Mouse (Mus musculus): ENCODE measurements around the gene Ankrd13c.
"Not testable (repeated sequence)": the region's sequence is repeated elsewhere in the genome, so short reads cannot be mapped to it uniquely, and the experiment has no call there.

Gene Ankrd13c

DNA sequence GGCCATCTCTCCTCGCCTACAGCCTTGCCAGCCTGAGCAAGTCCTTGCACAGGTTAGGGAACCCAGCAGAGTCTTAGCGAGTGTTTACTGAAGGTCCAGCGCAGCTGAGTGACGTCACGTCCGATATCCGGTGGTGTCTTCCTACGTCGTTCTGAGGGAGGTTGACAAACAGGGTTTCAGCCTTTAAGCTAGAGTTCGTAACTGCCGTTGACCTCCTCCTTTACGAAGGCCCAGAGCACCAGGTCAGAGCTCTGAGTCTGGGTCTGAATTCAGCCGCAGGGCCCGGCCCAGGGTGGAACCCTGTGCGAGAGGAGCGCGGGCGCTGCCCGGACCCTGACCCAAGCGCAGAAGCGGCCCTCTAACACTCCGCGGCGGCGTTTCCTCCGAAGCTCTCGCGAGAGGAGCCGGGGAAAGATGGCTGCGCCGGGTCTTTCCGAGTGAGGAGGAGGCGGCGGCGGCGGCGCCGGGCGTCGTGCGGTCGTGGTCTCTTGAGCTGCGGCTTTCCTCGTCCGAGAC, at the start of gene Ankrd13c:
TSS of gene Ankrd13c (plus strand) at position 397 of the 516 bp plus-strand sequence.
- DNase-seq (ENCODE audit: low read depth) = peak; percentile 97

DNA sequence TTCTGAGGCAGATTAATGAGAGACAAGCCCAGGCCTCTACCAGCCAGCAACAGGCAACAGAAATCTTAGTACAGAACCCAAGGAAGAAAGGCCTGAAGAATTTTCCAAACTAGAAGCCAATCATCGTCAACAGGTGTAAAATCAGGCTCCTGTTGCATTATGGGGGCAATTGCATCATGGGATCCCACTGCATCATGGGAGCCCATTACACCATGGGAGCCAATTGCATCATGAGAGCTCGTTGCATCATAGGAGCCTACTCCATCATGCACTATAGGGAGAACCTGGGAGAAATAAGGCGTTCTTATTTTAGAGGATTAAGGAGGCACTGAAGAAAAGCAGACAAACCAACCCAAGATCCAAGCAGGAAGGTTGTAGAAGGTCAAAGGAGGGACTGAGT, 49.4 kb upstream of the Ankrd13c start:
- no peak for DNase-seq (ENCODE audit: low read depth)

DNA sequence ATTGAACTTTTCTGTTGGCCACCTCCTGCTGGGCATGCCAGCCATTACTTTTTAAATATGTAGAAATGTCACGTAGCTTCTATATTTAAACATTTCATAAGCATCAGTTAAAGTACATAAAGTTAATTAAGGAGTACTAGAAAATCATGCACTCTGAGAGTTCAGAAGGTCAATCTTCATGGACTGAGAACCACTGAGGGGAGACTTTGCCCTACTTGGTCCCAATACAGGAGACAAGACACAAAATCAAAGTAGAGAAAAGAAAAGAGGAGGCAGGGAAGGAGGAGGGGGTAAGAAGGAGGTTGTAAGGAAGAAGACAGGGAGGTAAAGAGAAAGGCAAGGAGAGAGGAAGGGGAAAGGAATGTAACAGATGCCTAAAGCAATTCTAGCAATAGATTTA, 47.1 kb upstream of the Ankrd13c start:
- DNase-seq (ENCODE audit: low read depth) = no peak

DNA sequence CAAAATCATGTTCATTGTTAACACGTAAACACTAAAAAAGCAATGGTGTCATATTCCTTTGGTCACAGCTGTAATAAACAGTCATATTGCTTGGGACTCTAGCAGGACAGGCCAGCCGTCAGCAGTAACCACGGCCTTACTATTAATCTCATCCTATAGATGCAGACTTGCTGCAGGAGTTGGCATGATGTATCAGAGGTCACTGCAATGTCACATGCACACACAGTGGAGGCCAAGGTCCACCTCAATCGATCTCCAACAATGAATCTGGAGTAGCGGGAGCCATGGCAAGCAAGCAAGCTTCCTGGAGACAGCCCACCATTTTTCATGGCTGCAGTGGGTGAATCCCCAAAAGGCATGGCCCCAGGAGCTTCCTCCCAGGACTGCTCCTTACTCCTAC, 45.3 kb upstream of the Ankrd13c start:
- no peak for DNase-seq (ENCODE audit: low read depth)

DNA sequence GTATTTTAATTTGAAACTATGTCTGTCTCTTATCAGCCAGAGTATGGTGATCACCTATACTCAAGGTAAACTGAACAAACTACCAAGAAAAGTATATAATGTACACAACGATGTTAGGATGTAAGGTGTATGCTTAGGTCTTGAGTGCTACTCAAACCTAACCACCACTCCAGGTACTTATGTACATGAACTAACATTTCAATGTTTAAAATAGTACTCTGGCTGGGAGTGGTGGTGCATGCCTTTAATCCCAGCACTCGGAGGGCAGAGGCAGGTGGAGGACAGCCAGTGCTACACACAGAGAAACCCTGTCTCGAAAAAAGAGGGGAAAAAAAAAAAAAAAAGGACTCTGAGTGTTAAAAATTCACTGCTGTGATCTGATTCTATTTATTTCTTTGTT, 38.9 kb upstream of the Ankrd13c start:
- no peak for DNase-seq (ENCODE audit: low read depth)

DNA sequence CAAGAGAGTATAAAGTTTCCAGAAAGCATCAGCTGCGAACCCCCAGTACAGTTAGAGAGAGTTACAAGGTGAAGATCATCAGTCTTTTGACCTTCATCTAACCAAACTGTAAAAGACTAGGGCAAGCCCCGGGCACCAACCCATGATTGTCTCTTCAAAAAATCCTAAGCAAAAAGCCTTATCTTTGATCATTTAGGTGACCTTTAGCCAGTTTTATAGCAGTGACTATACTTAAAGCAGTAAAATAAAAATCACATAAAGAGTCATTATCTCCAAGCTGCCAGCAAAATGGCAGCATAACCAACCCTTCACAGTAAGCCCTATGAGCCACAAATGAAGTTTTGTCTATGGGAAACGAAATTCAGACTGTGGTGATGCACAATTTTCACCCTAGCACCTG, 36.8 kb upstream of the Ankrd13c start:
- DNase-seq (ENCODE audit: low read depth) = no peak

DNA sequence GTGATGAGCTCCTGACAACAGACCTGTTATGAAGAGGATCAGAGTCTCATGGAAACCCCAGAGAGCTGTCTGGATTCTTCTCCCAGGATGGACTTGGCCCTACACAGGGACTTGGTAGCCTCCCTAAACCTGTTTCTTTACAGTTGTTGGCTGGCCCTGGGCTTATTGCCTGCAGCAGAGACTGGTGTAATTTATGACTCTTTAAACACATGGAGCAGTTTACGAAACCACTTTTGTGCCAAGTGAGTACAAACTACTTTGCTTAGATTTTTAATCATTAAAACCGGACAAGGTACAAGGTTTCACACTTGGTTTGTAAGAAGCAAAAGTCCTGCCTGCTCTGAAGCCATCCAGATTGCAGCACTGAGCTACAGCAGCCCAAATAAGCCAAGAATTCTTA, 34.9 kb upstream of the Ankrd13c start:
- no peak for DNase-seq (ENCODE audit: low read depth)

DNA sequence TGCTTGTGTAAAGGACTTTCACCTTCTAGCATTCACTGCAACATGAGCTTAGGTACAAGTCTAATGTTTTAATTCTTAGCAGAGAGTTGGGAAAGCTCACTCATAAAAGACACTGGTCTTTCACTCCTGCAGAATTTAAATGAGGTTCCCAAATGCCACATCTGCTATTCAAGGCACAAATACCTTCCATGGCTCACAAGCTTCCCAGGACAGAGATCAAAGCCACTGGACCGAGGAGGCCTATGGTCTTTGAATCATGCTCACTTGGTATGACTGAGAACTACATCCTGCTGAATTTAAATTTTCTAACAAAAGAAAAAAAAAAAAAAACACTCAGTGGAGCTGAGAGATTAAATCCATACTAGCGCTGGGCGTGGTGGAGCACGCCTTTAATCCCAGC, 30.7 kb upstream of the Ankrd13c start:
- DNase-seq (ENCODE audit: low read depth) = no peak

DNA sequence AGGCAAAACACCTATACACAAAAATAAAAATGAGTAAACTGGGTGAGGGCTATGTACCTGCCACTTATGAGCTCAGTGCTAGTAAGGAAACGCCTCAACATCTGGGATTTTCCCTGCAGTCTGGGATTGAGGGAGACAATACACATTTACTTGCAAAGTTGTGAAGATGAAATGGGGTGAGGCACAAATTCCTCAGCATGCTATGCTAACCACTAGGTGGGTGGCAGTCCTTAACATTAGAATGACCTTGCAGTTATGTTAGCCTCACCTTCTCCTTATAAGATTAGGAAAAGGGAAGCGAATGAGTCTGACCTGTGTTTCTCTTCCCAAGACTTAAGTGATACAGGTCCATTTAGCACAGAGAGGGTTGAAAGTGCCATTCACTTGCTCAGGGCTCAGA, 25.7 kb upstream of the Ankrd13c start:
- DNase-seq (ENCODE audit: low read depth) = no peak

DNA sequence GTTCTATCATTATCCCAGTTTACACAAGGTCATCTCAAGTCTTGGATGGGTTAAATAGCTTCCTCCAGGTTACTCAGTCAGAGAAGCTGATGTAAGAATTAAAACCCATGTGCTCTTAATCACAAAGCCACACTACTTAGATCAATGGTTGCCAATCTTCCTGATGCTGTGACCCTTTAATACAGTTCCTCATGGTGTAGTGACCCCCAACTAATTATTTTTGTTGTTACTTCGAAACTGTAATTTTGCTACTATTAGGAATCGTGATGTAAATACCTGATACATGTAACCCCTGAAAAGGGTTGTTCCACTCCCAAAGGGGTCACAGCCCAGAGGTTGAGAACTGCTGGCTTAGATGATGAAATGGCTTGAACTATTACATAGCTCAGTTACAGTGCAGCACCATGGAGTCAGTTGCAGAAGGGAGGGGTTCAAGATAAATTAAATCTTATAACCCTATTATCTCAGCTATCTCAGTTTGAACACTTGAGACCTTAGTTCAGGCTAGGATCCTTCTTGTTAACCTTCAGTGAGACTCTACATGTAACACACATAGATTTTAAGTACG, 23.7 kb upstream of the Ankrd13c start:
- no peak for DNase-seq (ENCODE audit: low read depth)

DNA sequence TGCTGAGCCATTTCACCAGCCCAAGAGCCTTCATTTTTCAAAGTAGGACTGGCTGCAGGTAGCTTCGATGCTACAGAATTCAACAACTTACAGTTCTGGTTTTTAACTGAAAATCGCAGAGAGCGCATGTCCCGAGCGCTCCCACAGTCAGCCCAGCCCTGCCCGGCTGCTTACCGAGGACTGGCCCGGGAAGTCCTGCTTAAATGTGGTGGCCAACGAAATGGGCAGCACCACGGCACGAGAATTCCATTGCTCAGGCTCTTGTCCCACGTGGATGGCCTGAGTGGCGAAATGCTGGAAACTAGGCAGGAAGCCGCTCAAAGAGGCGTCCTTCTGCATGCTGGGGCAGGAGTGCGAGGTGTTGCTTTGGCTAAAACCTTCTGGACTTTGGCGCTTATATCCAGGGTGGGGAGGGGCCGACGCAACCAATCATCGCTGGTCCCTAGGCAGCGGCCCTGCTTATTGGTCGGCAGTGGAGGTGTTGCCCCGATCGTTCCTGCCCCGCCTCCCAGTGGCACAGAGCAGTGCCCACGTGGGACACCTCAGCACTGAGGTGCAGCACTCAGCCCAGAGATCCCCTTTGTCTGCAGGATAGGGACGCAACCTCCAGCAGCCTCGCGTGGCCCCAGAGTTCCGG, 22.2 kb upstream of the Ankrd13c start, which contains the start of gene Cth:
TSS of gene Cth (minus strand) at position 386 of the 637 bp plus-strand sequence.
- peak; percentile 70 for DNase-seq (ENCODE audit: low read depth)

DNA sequence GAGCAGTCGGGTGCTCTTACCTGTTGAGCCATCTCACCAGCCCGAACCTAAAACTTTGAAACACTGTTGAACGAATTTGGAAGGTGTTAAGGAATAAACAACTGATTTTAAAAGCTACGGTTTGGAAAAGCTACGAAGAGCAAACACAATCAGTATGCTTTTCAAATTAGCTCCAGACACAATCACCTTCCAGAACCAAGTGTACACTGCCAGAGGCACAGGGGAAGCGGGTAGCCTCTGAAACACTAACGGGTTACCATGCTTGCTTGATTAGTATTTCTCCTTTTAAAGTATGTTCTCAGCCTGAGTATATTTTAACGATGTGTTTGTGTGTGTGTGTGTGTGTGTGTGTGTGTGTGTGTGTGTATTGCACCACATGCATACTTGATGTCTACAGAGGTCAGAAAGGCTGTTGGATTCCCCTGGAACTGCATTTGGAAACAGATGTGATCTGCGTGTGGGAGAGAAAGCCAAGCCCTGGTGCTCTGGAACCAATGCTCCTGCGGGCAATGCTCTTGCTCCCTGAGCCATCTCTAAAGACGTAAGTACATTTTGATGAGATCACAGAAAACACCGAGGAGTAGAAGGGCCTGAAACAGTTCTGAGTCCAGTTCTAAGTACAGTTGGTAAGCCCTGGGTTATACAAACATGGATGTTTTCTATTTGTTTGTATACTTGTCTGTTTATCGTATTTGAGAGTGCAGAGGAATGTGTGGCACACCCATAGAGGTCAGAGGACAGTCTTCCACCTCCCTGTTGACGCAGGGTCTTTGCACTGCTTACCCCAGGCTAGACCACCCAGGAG, 21.1 kb upstream of the Ankrd13c start:
- no peak for DNase-seq (ENCODE audit: low read depth)

DNA sequence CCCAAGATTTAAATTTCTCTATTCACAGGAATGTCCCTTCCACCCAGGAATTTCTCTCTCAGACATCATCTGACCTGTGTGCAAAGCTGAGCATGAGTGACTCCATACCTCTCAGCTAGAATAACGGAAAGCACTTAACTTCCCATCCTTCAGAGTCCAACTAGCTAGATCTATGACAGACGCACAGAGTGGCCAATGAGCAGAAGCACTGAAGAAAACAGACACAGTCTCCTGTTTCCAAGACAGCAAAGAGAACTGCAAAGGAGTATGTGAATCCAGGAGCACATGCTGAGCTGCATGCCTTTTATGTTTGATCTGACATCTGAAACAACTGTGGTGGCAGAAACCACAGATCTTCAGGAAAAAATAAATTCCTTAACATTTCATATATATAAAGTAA, 20.3 kb upstream of the Ankrd13c start:
- no peak for DNase-seq (ENCODE audit: low read depth)

DNA sequence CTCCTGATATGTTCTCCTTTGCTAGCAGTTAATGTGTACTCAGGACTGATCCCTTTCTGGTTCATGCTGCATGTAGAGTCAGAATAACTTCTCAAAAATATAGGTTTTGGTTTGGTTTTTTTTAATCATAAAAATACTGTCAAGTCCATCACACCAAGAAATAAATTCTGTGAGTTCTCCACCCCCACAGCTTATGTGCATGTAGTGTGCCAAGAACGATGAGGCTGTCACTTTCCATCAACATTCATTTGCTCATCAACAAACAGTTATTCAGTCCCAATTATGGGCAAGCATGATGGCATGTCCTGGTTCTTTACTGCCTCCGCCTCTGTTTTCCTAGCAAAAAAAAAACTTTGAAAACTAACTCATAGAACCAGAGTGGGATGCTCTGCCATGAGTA, 18.3 kb upstream of the Ankrd13c start:
- DNase-seq (ENCODE audit: low read depth) = no peak

DNA sequence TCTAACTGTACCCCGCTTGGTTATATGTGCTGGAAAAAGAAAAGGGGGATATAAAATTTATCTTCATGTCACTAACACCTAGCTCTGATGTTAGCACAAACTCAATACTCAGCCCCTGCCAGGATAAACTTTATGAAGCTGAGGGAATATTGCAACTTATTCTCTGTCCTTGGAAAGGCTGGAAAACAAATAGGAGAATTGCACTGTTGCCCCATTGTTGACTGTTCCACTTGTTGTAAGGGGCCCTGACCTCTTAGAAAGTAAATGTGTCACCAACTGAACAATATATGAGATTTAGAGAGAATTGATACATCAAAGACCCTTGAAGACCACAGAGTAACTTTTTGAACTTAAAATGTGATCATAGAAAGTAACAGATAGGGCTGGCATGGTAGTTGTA, 17.6 kb upstream of the Ankrd13c start:
- DNase-seq (ENCODE audit: low read depth) = no peak

DNA sequence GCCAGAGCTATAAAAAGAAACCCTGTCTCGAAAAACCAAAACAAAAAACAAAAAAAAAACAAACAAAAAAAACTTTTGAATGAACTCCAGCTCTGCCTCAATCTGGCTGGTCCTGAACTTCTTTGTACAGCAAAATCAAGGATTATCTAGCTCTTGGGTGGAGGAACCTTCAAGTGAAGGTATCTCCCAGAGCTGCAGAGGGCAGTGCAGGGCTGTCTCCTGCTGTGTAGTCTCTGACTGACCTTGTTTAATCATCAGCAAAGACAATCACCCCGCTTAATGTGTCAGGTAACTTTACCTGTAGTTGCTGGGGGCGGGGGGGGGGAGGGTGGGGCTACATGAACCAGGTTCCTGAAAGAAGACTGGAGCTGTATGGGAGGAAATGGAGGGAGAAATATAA, 15.4 kb upstream of the Ankrd13c start:
- peak; percentile 26 for DNase-seq (ENCODE audit: low read depth)

DNA sequence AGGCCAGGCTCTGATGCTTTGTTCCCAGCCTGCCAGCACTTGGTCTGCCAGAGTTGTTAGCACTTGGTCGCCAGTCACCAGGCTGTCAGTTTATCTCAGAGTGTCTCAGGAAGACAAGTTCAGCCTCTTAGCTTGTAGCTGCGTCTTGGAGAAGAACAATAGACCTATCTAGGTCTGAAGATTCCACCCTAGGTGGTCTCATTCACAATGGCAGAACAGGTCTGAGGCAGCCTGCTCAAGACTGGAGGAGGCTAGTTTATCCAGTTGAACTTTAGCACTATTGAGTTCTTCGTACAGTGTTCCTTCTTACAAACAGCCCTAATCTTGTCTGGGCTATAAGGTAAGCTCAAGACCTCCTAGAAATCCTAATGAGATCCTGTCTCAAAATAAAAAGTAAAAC, 15.0 kb upstream of the Ankrd13c start:
- no peak for DNase-seq (ENCODE audit: low read depth)

DNA sequence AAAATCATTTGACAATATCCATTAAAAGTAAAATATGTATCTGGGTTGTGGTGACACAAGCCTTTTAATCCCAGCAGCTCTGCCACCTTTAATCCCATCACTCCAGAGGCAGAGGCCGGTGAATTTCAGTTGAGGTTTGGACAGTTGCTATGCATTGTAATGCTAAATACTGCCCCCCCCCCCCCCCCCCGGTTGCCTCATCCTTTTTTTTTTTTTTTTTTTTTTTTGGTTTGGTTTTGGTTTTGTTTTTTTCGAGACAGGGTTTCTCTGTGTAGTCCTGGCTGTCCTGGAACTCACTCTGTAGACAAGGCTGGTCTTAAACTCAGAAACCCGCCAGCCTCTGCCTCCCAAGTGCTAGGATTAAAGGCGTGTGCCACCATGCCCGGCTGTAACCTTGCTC, 13.8 kb upstream of the Ankrd13c start:
- not testable (repeated sequence) for DNase-seq (ENCODE audit: low read depth)

DNA sequence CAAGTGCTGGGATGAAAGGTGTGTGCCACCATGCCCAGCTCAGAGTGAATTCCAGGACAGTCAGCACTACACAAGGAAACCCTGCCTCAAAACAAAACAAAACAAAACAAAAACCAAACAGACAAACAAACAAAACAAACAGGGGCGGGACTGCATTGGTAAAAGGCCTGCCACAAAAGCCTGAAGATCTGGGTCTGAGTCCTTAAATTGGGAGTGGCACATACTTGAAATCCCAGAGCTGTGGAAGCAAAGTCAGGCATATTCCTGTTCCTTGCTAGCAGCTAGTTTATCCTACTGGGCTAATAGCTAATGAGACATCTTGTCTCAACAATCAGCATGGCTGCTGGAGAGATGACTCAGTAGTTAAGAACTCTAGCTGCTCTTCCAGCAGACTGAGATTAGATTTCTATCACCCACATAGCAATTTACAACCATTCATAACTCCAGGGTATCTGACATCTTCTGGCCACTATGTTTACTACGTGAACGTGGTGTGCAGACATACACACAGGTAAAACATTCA, 12.7 kb upstream of the Ankrd13c start:
- DNase-seq (ENCODE audit: low read depth) = no peak

DNA sequence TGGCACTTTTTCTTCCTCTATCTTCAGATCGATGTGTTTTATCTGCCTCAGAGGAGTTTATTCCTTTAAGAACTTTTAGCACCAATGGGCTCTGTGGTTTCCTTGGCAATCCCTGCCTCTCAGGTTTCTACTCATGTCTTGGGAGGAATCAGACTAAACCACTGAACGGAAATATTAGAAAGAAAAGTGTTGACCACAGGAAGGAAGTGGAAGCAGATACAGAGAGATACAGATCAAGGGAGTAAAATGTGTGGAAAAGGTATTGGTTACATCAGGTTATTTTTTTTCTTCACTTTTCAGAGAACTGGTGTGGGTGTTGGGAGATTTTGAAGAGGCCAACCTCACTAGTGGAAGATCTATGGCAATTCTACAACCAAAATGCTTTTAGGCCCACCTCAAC, 8.5 kb upstream of the Ankrd13c start:
- DNase-seq (ENCODE audit: low read depth) = peak; percentile 64

DNA sequence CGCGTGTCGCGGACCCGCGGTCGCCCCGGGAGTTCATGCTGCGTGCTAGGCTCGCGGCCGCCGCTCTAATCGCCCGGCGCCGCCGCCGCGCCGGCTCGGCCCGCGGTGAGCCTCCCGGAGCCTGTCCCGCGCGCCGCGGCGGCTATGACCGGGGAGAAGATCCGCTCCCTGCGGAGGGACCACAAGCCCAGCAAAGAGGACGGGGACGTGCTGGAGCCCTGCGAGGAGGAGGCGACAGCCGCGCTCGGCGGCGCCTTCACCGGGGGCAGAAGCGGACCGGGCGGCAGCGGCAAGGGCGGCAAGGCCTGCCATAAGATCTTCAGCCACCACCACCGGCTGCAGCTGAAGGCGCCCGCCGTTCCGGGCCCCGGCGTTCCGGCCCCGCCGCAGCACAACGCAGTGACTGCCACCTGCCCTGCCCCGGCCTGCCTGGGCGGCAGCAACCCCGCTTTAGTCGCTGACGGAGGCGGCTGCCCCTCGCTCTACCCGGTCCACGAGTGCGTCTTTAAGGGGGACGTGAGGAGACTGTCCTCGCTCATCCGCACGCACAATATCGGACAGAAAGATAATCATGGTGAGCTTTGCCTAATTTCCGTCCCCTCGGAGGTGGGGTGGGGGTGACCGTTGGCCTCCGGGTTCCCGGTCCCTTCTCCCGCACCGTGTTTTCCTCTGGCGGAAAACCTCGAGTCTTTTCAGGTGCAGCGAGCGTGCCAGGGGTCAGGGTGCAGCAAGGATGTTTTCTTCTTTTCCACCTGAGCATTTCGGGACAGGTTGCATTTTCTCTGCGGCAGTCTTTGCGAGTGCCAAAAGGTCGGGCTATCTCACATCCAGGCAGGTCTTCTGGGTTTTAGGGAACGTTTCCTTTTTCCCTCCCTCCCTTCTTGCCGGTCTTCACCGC, 593 bp downstream of the Ankrd13c start:
- no peak for DNase-seq (ENCODE audit: low read depth)

DNA sequence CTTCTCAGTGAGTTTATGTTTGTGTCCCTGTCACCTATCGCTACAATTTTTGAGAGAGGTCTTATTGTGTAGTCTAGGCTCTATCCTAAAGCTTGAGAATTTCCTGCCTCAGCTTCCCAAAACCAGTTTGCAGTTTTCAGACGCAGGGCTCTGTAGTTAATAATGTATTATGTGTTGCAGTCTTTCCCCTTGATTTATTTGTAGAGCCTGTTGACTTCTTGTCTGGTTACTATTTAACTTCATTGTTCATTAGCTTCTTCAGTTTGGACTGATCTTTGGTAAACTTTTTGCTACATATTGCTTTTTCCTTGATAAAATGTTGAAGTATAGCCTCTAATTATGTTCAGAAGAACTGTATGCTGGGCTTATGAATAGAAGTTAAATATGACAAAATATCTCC, 5.7 kb downstream of the Ankrd13c start:
- no peak for DNase-seq (ENCODE audit: low read depth)

Measured in induced T-regulatory cell, adult 2 months (primary cell).